Mouse (Mus musculus) megakaryocyte, embryonic 14.5 days (primary cell): Measurements from ENCODE around the gene Fam78a. TPM values are rescaled to one million over a fixed set of nuclear protein-coding genes. Genes with fewer than 3 reads are reported as not detected.

Experiments
- H3K27me3 ChIP-seq: replicated peaks from 2 replicates; pipeline ENCODE3; 2012; ENCODE audit warnings: inconsistent platforms
- H3K36me3 ChIP-seq: replicated peaks from 2 replicates; pipeline ENCODE3; 2012; ENCODE audit warnings: low read length, inconsistent platforms, mixed read lengths
- H3K4me1 ChIP-seq: 2 replicates; pipeline ENCODE4 v1.6.1; 2012; ENCODE audit warnings: inconsistent platforms
- H3K4me3 ChIP-seq: replicated peaks from 2 replicates; pipeline ENCODE3; 2012; ENCODE audit warnings: moderate library complexity, mild to moderate bottlenecking, inconsistent platforms
- H3K9me3 ChIP-seq: 2 replicates; pipeline ENCODE4 v1.6.1; 2012; ENCODE audit warnings: inconsistent platforms
- FLI1 ChIP-seq: IDR thresholded peaks from 2 replicates; pipeline ENCODE4 v1.6.1; 2012; ENCODE audit warnings: low read length, inconsistent platforms, mixed read lengths
- GATA1 ChIP-seq: IDR thresholded peaks from 3 replicates; pipeline ENCODE4 v1.6.1; 2012; ENCODE audit warnings: mixed read lengths, low read length, inconsistent platforms, borderline replicate concordance
- polyA plus RNA-seq: library from polyadenylated mRNA; stranded (reverse); fragments of >175 nt; gene quantifications from 2 replicates; pipeline ENCODE4 v1.2.3, GENCODE M21; 2012; ENCODE audit warnings: low replicate concordance; ENCODE audit not compliant: insufficient read depth

Gene Fam78a
- polyA plus RNA-seq, 1 experiment: 43.5 TPM

DNA sequence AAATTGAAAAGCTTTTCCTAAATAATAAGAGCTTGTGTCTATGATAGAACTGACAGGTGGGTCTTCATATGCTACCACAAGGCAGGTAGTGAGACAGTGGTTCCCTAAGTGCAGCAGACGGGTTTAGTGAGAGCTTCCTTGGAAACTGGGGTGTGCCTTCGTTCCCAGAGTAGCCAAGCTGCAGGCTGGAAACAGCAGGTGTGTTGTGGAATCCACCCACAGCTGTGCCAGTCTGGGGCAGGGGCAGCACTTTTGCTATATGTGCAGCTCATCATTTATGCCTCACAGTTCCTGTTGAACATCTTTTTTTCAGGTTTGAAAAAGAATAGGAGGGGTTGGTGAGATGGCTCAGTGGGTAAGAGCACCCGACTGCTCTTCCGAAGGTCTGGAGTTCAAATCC lies 60.3 kb downstream of the Fam78a start:
- H3K4me1 ChIP-seq: peaks cover 14% of the 10 kb centered on the region
- no peaks in the 10 kb centered on the region for H3K9me3 ChIP-seq
- H3K4me3 ChIP-seq: no peak overlapping the region
- H3K36me3 ChIP-seq: peaks cover 92% of the 10 kb centered on the region
- TF ChIP-seq GATA1 (no peak), FLI1 (no peak)
- H3K27me3 ChIP-seq: no peaks in the 10 kb centered on the region

DNA sequence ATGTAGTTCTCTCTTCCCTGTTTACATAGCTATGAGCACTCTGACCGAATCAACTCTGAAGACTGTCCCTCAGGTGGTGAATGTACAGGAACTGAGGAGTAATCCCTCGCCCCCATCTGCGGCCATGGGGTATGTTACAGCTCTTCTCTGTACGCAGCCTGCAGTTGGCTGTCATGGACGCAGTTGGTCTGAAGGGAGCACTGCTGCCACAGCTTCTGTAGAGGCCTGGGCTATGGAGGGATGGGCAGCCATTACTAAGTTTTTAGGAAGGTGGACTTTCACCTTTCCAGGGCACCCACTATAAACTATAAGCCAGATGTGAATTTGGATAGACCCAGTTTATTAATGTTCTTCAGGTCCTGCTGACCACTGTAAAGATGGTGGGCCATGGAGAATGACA lies 64.4 kb downstream of the Fam78a start:
- H3K9me3 ChIP-seq: no peaks in the 10 kb centered on the region
- H3K4me3 ChIP-seq: no peak overlapping the region
- peaks cover 97% of the 10 kb centered on the region for H3K36me3 ChIP-seq
- TF ChIP-seq GATA1 (no peak), FLI1 (no peak)
- H3K27me3 ChIP-seq: no peaks in the 10 kb centered on the region
- H3K4me1 ChIP-seq: no peaks in the 10 kb centered on the region

DNA sequence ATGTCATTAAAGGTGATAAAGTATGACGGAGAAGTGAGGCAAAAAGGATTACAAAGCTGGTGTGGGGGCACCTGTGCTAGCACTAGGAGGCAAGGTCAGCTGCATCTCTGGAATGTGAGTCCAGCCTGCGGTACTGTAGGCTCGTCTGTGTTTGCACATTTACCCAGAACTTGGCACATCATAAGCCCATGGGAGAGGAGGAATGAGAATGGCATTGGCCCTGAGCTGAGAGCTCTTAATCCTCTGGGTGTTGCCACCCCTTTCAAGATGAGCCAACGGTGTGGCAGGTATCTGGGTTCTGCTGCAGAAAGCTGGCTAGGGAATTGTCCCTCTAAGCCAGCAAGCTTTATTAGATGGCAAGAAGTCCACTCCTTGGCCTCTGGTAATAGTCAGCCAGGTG lies 65.0 kb downstream of the Fam78a start:
- Histone ChIP-seq H3K36me3 (peaks cover 96% of the 10 kb centered on the region), H3K27me3 (no peaks in the 10 kb centered on the region)

DNA sequence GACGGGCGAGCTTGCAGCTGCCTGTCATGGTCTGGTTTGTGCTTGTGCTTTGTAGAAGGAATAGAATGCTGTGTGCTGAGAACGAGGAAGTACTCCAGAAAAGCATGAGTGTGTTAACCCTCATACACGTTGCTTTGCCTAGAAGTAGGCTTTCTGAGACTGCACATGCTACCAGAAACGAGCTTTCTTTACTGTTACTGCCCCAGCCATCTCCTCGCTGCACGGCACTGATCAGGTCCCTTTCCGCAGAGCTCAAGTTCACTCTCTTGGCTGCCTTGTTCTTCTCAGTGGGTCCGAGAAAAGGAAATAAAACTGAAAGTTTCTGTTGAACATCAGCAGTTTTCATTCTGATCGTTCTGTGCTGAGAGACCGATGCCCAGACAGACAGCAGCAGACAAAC lies 75.9 kb downstream of the Fam78a start:
- Histone ChIP-seq H3K27me3 (no peaks in the 10 kb centered on the region), H3K4me3 (no peak overlapping the region), H3K9me3 (no peaks in the 10 kb centered on the region), H3K4me1 (no peaks in the 10 kb centered on the region), H3K36me3 (peaks cover 93% of the 10 kb centered on the region)
- TF ChIP-seq GATA1: no peak
- no peak for TF ChIP-seq FLI1

More for the DNA sequence above, 65.0 kb downstream of the Fam78a start:
- no peak for TF ChIP-seq FLI1
- no peak for TF ChIP-seq GATA1
- Histone ChIP-seq H3K9me3 (no peaks in the 10 kb centered on the region), H3K4me1 (no peaks in the 10 kb centered on the region), H3K4me3 (no peak overlapping the region)

DNA sequence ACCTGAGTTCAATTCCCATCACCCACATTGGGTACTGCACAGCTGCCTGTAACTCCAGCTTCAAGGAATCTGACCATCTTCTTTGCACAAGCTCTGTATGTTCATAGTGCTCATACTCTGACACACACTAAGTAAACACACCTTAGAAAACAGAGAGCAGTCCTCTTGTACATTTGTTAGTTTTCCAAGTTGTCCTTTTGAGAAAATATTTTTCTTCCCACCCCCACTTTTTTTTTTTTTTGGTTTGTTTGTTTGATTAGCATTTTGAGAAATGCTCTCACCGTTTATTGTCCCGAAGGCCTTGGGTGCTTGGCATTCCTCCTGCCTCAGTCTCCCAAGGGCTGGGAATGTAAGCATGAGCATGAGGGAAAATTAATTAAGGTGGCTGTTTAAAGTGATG lies 76.3 kb downstream of the Fam78a start:
- Histone ChIP-seq H3K4me3 (no peak overlapping the region), H3K9me3 (no peaks in the 10 kb centered on the region), H3K36me3 (peaks cover 93% of the 10 kb centered on the region), H3K27me3 (no peaks in the 10 kb centered on the region), H3K4me1 (no peaks in the 10 kb centered on the region)
- no peak for TF ChIP-seq FLI1
- TF ChIP-seq GATA1: no peak

Other genes with a start within 250 kb of the Fam78a start
- gene Fibcd1, start 238.9 kb downstream of the Fam78a start, polyA plus RNA-seq: 0.02 TPM in 1 of 2 replicates, not detected in the other
- not detected in 2 replicates for gene Lamc3, start 197.6 kb downstream of the Fam78a start, polyA plus RNA-seq
- gene Aif1l, start 134.7 kb downstream of the Fam78a start, polyA plus RNA-seq: not detected in 2 replicates
- gene Nup214, start 110.4 kb downstream of the Fam78a start, polyA plus RNA-seq: 10.0 and 14.4 TPM in 2 replicates
- gene Plpp7, start 10.7 kb upstream of the Fam78a start, polyA plus RNA-seq: 3.3 and 17.4 TPM in 2 replicates
- gene Prrc2b, start 66.2 kb upstream of the Fam78a start, polyA plus RNA-seq: 20.7 and 115 TPM in 2 replicates
- gene Pomt1, start 151.7 kb upstream of the Fam78a start, polyA plus RNA-seq: 5.3 and 16.0 TPM in 2 replicates
- gene Uck1, start 175.3 kb upstream of the Fam78a start, polyA plus RNA-seq: 26.0 and 29.8 TPM in 2 replicates
- 26.0 and 40.5 TPM in 2 replicates for gene Golga2, start 202.5 kb upstream of the Fam78a start, polyA plus RNA-seq
- gene Swi5, start 203.2 kb upstream of the Fam78a start, polyA plus RNA-seq: 652 and 1,719 TPM in 2 replicates